Mouse (Mus musculus) hindlimb bud, embryonic 11.5 days (tissue): ENCODE results near the gene Irak1.

Experiments used
- DNase-seq: peaks from one replicate; pipeline ENCODE4 v3.0.0-alpha.2; 2012; ENCODE audit warnings: low read depth, low spot score; ENCODE audit errors: extremely low spot score

Gene Irak1

DNA sequence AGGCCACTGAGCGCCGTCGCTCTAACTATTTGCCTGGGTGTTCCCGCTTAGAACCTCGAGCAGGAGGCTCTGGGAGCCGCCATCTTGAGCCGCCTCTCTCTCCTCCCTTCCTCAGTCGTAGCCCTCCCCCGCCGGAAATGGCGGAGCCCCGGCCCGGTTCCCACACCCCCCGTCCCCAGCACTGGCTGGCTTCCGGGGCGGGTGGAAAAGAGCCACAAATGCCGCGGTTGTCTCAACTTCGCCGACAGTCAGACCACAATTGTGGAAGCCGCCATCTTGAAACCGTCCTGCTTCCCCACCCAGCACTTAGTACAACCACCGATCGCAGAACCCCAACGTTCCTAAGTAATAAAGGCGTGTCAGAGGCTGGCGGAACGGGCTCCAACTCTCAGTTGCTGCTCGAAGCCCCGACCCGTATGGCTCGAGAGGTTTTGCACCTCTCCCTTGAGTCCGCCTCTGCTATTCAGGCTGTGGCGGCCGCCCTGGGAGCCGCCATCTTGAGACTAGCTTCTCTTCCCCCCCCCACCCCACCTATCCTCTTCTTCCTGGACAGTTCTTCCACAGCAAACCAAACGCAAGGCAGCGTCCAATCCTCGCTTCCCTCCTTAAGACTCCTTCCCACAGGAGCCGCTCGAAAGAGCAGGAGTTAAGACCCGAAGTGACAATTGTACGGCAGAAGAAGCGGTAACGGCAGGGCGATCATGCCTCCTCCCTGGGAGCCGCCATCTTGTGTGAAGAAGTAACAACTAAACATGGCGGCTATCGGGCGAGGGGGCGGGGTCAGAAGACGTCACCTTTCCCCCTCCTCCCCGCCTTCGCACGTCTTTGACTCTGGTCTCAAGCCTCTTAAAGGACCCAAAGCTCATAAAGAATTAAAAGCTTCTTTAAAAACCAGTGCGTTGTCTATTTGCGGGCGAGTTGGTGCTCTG is 57.2 kb downstream of the Irak1 start, which contains the start of gene Hcfc1:
TSS of gene Hcfc1 (minus strand) at position 110 of the 929 bp plus-strand sequence.
- peak; percentile 52 for DNase-seq

DNA sequence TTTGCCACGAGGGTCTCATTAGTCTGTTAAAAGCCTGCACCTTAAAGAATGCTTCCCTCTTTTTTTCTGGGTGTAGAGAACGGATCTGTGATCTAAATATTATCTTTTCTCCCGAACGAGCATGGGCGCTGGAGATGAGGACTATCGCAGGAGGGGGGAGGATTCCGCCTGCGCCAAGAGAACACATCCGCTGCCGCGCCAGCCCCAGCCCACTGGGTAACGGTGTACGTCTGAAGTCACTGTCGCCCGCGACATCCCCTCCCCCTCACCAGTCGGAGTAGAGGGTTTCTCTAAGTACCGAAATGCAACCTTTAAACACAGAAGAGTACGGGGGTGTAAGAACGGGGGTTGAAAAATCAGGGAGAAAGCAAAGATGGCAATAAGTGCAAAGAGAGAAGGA is 58.4 kb downstream of the Irak1 start:
- DNase-seq = no peak

DNA sequence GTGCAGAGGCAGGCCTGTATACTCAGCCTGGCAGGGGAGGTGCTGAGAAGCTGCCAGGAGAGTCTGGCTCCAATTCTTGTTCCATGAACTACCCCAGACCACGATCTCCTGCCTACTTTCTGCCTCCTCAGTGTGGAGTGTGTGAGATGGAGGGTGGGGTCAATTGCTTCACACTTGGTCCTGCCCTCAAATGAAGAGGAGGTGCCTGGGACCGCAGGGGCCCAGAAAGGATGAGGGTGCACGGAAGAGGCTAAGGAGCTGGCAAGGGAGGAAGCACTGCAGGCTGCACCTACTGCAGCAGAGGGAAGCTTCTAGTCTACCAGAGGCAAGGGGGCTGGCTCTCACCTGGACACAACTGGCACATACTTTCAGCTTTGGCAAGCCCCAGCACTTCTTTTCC is 59.4 kb downstream of the Irak1 start:
- no peak for DNase-seq
